Mouse (Mus musculus) forebrain, embryonic 14.5 days (tissue): ENCODE measurements around the gene Clpb. TPM values are rescaled to one million over a fixed set of nuclear protein-coding genes. Genes with fewer than 3 reads are reported as not detected.

Experiments used
- ATAC-seq: fragments of 200-750 bp; cut with Nextera tagmentation; 2 replicates; pipeline ENCODE4 v1.8.0; 2017; ENCODE audit warnings: mild to moderate bottlenecking, moderate library complexity
- DNase-seq: peaks from one replicate; pipeline ENCODE4 v3.0.0-alpha.2; 2015; ENCODE audit warnings: low spot score
- H3K27ac ChIP-seq: fragments of 300-500 bp; sonication (generic); 2 replicates; pipeline ENCODE4 v1.5.1; 2014; ENCODE audit warnings: low read depth, mild to moderate bottlenecking, control low read depth, low read length, moderate library complexity
- H3K27me3 ChIP-seq: fragments of 300-500 bp; sonication (generic); replicated peaks from 2 replicates; pipeline ENCODE4 v1.6.1; 2014; ENCODE audit warnings: low read length, control low read depth, mixed read lengths; ENCODE audit not compliant: control insufficient read depth, insufficient read depth
- H3K36me3 ChIP-seq: fragments of 300-500 bp; sonication (generic); 2 replicates; pipeline ENCODE4 v1.6.1; 2014; ENCODE audit warnings: low read length, control low read depth; ENCODE audit not compliant: control insufficient read depth, insufficient read depth
- H3K4me1 ChIP-seq: fragments of 300-500 bp; sonication (generic); 2 replicates; pipeline ENCODE4 v1.6.1; 2014; ENCODE audit warnings: antibody characterized with exemption, low read length, control low read depth; ENCODE audit not compliant: control insufficient read depth, insufficient read depth
- H3K4me2 ChIP-seq: fragments of 300-500 bp; sonication (generic); 2 replicates; pipeline ENCODE4 v1.6.1; 2014; ENCODE audit warnings: mild to moderate bottlenecking, control low read depth, low read length
- H3K4me3 ChIP-seq: fragments of 300-500 bp; sonication (generic); 2 replicates; pipeline ENCODE4 v1.5.1; 2014; ENCODE audit warnings: low read depth, low read length, control low read depth
- H3K9ac ChIP-seq: fragments of 300-500 bp; sonication (generic); 2 replicates; pipeline ENCODE4 v1.6.1; 2014; ENCODE audit warnings: mild to moderate bottlenecking, low read length, control low read depth, moderate library complexity
- H3K9me3 ChIP-seq: fragments of 300-500 bp; sonication (generic); replicated peaks from 2 replicates; pipeline ENCODE4 v1.6.1; 2016; ENCODE audit warnings: low read length, control low read depth, mixed read lengths; ENCODE audit not compliant: control insufficient read depth
- WGBS: fragments of 180-500 bp; shearing (Covaris S2); extraction: QIAGEN DNeasy Blood & Tissue Kit; methylation state at CpG from one replicate; pipeline ENCODE4 v1.1.7; 2014; 5-methylcytosine and 5-hydroxymethylcytosine counted together
- polyA plus RNA-seq: library from polyadenylated mRNA; unstranded; fragments of >200 nt; fragmentation: Nextera tagmentation; extraction: Ambion mirVana; gene quantifications from 2 replicates; pipeline ENCODE4 v1.2.1, GENCODE M21; 2014

Gene Clpb
- polyA plus RNA-seq, 1 experiment from 2014 or later = 31.9 TPM

DNA sequence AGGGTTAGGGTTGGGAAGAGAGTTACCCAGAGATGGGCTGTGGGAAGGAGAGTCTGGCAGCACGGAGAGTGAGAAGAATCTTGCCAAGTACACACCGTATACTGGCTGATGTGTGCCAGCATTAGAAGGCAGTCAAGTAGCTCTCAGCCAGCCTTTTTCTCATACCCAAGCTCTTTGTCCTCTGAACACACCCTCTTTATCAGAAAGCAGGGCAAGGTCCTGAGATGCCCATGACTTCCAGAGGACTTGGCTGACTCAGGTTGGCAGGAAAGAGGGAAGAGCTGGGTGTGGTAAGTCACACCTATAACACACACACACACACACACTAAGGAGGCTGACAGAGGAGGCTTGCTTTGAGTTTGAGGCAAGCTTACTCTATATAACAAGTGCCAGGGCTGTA lies 86.8 kb downstream of the Clpb start:
- peaks cover 14% of the 10 kb centered on the region; the same call in 1 of the 2 replicates for H3K36me3 ChIP-seq
- H3K4me1 ChIP-seq = no peaks in the 10 kb centered on the region
- DNase-seq (no peak), ATAC-seq (no peak)
- H3K9ac ChIP-seq = no peak overlapping the region
- no peak overlapping the region for H3K27ac ChIP-seq
- H3K4me2 ChIP-seq = no peak overlapping the region
- no peaks in the 10 kb centered on the region for H3K9me3 ChIP-seq
- 77% methylated on average over 2 of the region's 2 CpGs for WGBS
- no peak overlapping the region for H3K4me3 ChIP-seq
- no peaks in the 10 kb centered on the region for H3K27me3 ChIP-seq

DNA sequence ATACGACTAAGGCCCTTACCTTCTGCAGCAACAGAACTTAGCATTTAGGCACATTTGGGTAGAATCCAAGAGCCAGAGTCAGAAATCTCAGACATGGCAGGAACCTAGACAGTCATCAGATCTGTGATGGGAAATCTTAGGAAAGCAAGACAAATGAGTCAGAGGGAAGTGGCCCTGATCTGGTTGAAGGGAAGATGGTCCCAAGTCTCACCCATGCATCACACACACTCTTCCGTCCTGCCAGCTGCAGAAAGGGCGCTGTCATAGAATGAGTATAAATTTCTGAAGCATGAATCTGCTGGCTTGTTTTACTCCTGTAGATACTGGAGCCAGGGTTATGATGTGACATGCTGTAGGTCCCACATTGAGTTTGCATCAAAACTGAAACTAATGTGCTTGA lies 88.9 kb downstream of the Clpb start:
- no peak overlapping the region for H3K4me3 ChIP-seq
- no peak for ATAC-seq
- no peak overlapping the region for H3K9ac ChIP-seq
- H3K4me1 ChIP-seq = no peaks in the 10 kb centered on the region
- no peak overlapping the region for H3K4me2 ChIP-seq
- no peaks in the 10 kb centered on the region for H3K9me3 ChIP-seq
- 98% methylated on average over 3 of the region's 3 CpGs for WGBS
- H3K36me3 ChIP-seq = peaks cover 14% of the 10 kb centered on the region; the same call in 1 of the 2 replicates
- no peak overlapping the region for H3K27ac ChIP-seq
- no peaks in the 10 kb centered on the region for H3K27me3 ChIP-seq
- no peak for DNase-seq

DNA sequence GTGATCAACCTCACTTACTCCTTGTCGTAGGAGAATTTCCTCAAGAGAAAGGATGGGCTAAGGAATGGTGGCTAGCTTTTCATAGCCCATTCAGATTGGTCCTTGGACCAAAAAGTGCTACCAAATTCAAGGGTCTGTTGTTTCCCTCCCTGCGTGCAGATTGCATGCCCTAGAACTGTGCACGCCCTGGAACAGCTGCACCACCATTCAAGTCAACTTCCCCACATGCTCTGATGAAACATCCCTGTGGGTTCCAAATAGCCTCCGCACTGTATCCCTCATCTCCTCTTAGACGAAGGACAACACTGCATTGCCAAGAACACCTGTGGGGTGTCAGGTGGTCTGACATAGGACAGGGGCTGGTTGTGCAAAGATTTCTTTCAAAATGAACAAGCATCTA lies 90.1 kb downstream of the Clpb start:
- no peak for DNase-seq
- Histone ChIP-seq H3K4me3 (no peak overlapping the region), H3K9me3 (no peaks in the 10 kb centered on the region), H3K9ac (no peak overlapping the region), H3K4me2 (no peak overlapping the region), H3K36me3 (peaks cover 14% of the 10 kb centered on the region; the same call in 1 of the 2 replicates), H3K27me3 (no peaks in the 10 kb centered on the region), H3K27ac (no peak overlapping the region), H3K4me1 (no peaks in the 10 kb centered on the region)
- no peak for ATAC-seq
- WGBS = 94% methylated on average over 5 of the region's 5 CpGs

DNA sequence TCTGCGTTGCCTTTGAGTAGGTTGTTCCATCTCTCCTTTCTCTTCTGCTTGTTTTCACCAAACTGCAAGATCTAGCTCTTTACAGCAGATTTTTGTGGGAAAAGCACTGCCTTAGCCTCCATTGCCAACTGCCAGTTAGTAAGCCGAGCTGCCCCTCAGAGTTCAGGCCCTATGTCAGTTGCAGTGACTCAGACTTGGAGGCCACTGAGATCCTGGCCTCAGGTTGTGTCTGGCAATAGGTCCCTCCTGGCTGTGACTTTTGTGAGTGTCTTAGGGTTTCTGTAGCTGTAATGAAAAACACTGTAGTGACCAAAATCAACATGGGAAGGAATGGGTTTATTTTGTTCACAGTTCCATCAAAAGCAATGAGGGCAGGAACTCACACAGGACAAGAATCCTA lies 91.0 kb downstream of the Clpb start:
- 93% methylated on average over 2 of the region's 2 CpGs for WGBS
- no peak overlapping the region for H3K27ac ChIP-seq
- no peak overlapping the region for H3K4me2 ChIP-seq
- no peaks in the 10 kb centered on the region for H3K27me3 ChIP-seq
- ATAC-seq (no peak), DNase-seq (no peak)
- H3K4me1 ChIP-seq = no peaks in the 10 kb centered on the region
- no peak overlapping the region for H3K9ac ChIP-seq
- peaks cover 14% of the 10 kb centered on the region; the same call in 1 of the 2 replicates for H3K36me3 ChIP-seq
- H3K4me3 ChIP-seq = no peak overlapping the region
- H3K9me3 ChIP-seq = no peaks in the 10 kb centered on the region

GRCm38 (mm10) chr7:101755301-101755700 lies 91.9 kb downstream of the Clpb start:
- no peaks in the 10 kb centered on the region for H3K4me1 ChIP-seq
- H3K9ac ChIP-seq = no peak overlapping the region
- no peak overlapping the region for H3K27ac ChIP-seq
- 99% methylated on average over 6 of the region's 6 CpGs for WGBS
- no peak overlapping the region for H3K4me2 ChIP-seq
- H3K27me3 ChIP-seq = no peaks in the 10 kb centered on the region
- peaks cover 14% of the 10 kb centered on the region; the same call in 1 of the 2 replicates for H3K36me3 ChIP-seq
- no peak for ATAC-seq
- no peak overlapping the region for H3K4me3 ChIP-seq
- no peaks in the 10 kb centered on the region for H3K9me3 ChIP-seq
- no peak for DNase-seq

DNA sequence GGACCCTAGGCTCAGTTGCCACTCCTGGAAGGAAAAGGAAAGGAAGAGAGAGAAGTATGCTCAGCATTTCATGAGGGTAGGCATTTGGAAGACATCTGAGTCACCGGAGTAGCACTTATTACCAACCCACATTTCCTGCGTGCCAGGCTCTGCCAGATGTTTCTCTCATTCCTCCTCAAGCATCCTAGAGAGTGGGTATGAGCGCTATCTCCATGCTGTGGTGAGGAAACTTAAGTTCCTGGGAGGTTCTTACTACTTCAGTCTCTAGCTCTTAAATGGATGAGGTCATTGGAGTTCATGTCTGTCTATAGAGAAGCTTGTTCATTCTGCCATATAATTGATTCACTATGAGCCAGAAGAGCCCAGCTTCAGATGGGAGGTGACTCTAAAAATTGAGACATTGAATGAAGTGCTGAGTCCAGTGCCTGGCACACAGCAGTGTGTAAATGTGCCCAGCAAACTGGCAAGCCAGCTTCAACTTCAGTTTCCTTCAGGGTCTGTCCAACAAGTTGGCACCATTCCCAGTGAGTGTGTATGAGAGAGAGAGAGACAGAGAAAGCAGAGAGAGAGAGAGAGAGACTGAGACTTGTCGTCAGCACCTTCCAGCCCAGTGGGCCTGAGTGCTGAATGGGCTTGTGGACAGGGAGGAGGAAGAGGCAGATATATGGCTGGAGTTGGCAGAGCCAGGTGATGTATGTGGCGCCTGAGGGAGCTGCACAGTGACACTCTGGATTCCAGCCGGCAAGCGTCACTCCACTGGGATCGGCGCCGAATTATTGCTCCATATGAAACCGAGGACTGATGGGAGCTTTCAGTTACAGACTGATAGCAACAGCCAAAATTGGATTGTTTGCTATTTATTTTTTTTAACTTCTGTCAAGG lies 98.7 kb downstream of the Clpb start:
- H3K9ac ChIP-seq = no peak overlapping the region
- H3K9me3 ChIP-seq = no peaks in the 10 kb centered on the region
- H3K27ac ChIP-seq = no peak overlapping the region
- 0 out of 2 replicates have a peak, but pooled peaks cover 4% of the 10 kb centered on the region for H3K4me1 ChIP-seq
- WGBS = 84% methylated on average over 11 of the region's 11 CpGs
- H3K4me2 ChIP-seq = no peak overlapping the region
- H3K4me3 ChIP-seq = no peak overlapping the region
- 0 out of 2 replicates have a peak, but pooled peaks cover 7% of the 10 kb centered on the region for H3K36me3 ChIP-seq
- DNase-seq (peak; percentile 66), ATAC-seq (no peak)
- no peaks in the 10 kb centered on the region for H3K27me3 ChIP-seq

DNA sequence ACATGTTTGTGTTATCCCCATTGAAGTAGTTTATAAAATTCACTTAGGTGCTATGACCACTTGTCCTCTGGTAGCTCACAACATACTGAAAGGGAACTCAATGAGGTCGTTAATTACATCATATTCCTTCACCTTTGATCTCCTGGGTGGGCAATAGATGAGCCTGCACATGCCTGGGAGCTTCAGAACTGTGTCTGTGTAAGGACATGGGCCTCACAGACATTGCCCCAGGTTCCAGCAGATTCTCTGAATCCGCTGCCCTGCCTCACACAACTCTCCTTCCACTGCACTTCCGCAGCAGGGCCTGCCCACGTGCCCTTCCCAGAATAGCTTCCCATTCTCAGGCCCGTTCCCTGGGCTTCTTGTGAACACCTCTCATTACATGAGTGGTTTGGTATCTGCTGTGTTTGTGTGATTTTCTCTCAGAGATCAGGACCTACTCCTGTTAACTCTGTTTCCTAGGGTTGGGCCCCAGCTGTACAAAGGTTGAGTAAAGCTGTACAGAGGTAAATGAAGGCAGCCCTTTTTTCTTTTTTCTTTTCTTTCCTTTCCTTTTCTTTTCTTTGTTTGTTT lies 104.0 kb downstream of the Clpb start:
- Histone ChIP-seq H3K4me1 (no peaks in the 10 kb centered on the region), H3K9ac (no peak overlapping the region), H3K4me3 (no peak overlapping the region), H3K4me2 (no peak overlapping the region), H3K36me3 (peaks cover 7% of the 10 kb centered on the region; the same call in 1 of the 2 replicates), H3K27me3 (no peaks in the 10 kb centered on the region), H3K27ac (no peak overlapping the region), H3K9me3 (no peaks in the 10 kb centered on the region)
- DNase-seq (no peak), ATAC-seq (no peak)
- WGBS = 75% methylated on average over 5 of the region's 5 CpGs

DNA sequence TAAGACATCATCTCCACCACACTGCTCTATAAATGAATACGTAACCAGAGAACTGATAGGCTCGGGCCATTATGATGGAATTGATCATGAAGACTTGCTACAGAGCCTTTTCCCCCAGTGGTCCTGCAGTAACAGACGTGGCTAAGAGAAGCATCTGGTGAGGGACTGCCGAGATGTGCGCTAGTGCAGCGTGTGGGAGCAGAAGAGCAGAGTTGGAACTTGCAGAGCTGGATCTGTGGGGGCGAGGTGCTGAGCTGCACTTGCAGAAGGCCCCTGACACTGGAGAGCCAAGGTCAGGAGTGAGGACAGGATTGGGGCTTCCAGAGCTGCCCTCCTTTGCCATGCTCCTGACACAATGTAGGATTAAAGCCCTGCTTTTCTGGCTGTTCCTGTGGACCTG lies 106.6 kb downstream of the Clpb start:
- H3K36me3 ChIP-seq = peaks cover 8% of the 10 kb centered on the region; the same call in 1 of the 2 replicates
- H3K9ac ChIP-seq = no peak overlapping the region
- 92% methylated on average over 7 of the region's 7 CpGs for WGBS
- H3K4me1 ChIP-seq = 0 out of 2 replicates have a peak, but pooled peaks cover 2% of the 10 kb centered on the region
- no peak for ATAC-seq
- H3K27ac ChIP-seq = no peak overlapping the region
- H3K9me3 ChIP-seq = no peaks in the 10 kb centered on the region
- H3K27me3 ChIP-seq = no peaks in the 10 kb centered on the region
- no peak overlapping the region for H3K4me3 ChIP-seq
- DNase-seq = no peak
- H3K4me2 ChIP-seq = no peak overlapping the region

GRCm38 (mm10) chr7:101771604-101772003 lies 108.2 kb downstream of the Clpb start:
- no peak for DNase-seq
- no peaks in the 10 kb centered on the region for H3K9me3 ChIP-seq
- no peaks in the 10 kb centered on the region for H3K27me3 ChIP-seq
- peaks cover 4% of the 10 kb centered on the region; the same call in 1 of the 2 replicates for H3K36me3 ChIP-seq
- H3K4me1 ChIP-seq = 0 out of 2 replicates have a peak, but pooled peaks cover 2% of the 10 kb centered on the region
- no peak for ATAC-seq
- H3K27ac ChIP-seq = no peak overlapping the region
- no peak overlapping the region for H3K4me3 ChIP-seq
- H3K9ac ChIP-seq = no peak overlapping the region
- WGBS = 79% methylated on average over 1 of the region's 1 CpGs
- H3K4me2 ChIP-seq = no peak overlapping the region
